Mouse (Mus musculus) adrenal gland, postnatal 36 days (tissue): ENCODE results near the gene Gnaz. TPM values are rescaled to one million over a fixed set of nuclear protein-coding genes. Genes with fewer than 3 reads are reported as not detected.
"Not testable (repeated sequence)": the region's sequence is repeated elsewhere in the genome, so short reads cannot be mapped to it uniquely, and the experiment has no call there.

Experiments used
- DNase-seq, 2 experiments: peaks; one replicate each; pipeline ENCODE4 v3.0.0; 2021; ENCODE audit warnings: mixed read lengths in 1 of 2
- total RNA-seq, 2 experiments: library from RNA; stranded (reverse); gene quantifications; 2 replicates each; pipeline ENCODE4 v1.2.3; 2021

The Gnaz gene
- total RNA-seq, 2 experiments from 2014 or later, result 3.2 to 3.7 TPM

- no peak for DNase-seq
Measured at GRCm38 (mm10) chr10:75029677-75030076, 62.7 kb downstream of the Gnaz start.

GRCm38 (mm10) chr10:75030234-75030633 is 63.3 kb downstream of the Gnaz start:
- peak; percentile 37 to 46 for DNase-seq

- peak; percentile 36 to 57 for DNase-seq
Measured at GRCm38 (mm10) chr10:75031345-75032114, 64.6 kb downstream of the Gnaz start.

GRCm38 (mm10) chr10:75032395-75032794 is 65.4 kb downstream of the Gnaz start, which contains the start of gene Rsph14:
Gene Rsph14 (minus strand): TSS chr10:75032586.
- peak; percentile 97 for DNase-seq

- DNase-seq, result peak; percentile 98 to 99
Measured at GRCm38 (mm10) chr10:75036883-75037379, 70.0 kb downstream of the Gnaz start, which contains the start of gene Rab36. Gene Rab36 (plus strand): TSS chr10:75037058.

GRCm38 (mm10) chr10:75042060-75042459 is 75.1 kb downstream of the Gnaz start:
- DNase-seq, result not testable (repeated sequence)

- no peak for DNase-seq
Measured at GRCm38 (mm10) chr10:75044459-75044858, 77.5 kb downstream of the Gnaz start.

- no peak for DNase-seq
Measured at GRCm38 (mm10) chr10:75045831-75046230, 78.9 kb downstream of the Gnaz start.

- DNase-seq, result no peak
Measured at GRCm38 (mm10) chr10:75048711-75049110, 81.7 kb downstream of the Gnaz start.

- no peak for DNase-seq
Measured at GRCm38 (mm10) chr10:75051364-75052074, 84.5 kb downstream of the Gnaz start.

GRCm38 (mm10) chr10:75052902-75053301 is 85.9 kb downstream of the Gnaz start:
- no peak for DNase-seq

GRCm38 (mm10) chr10:75053655-75054054 is 86.7 kb downstream of the Gnaz start:
- no peak for DNase-seq

GRCm38 (mm10) chr10:75054125-75054524 is 87.1 kb downstream of the Gnaz start:
- DNase-seq, result peak; percentile 75 to 83

GRCm38 (mm10) chr10:75055672-75056071 is 88.7 kb downstream of the Gnaz start:
- no peak for DNase-seq

GRCm38 (mm10) chr10:75056255-75056654 is 89.3 kb downstream of the Gnaz start:
- DNase-seq, result no peak

- no peak for DNase-seq
Measured at GRCm38 (mm10) chr10:75058336-75058735, 91.4 kb downstream of the Gnaz start.

- DNase-seq, result peak in 1 of 2 experiments; percentile 27
Measured at GRCm38 (mm10) chr10:75058761-75059395, 91.9 kb downstream of the Gnaz start.

- peak; percentile 74 to 84 for DNase-seq
Measured at GRCm38 (mm10) chr10:75059396-75059795, 92.4 kb downstream of the Gnaz start.

- DNase-seq, result peak; percentile 91 to 94
Measured at GRCm38 (mm10) chr10:75060217-75060842, 93.4 kb downstream of the Gnaz start, which contains the start of gene Bcr. Gene Bcr (plus strand): TSS chr10:75060592.

GRCm38 (mm10) chr10:75060843-75061235 is 93.9 kb downstream of the Gnaz start:
- peak; percentile 10 to 50 for DNase-seq

GRCm38 (mm10) chr10:75061341-75062188 is 94.6 kb downstream of the Gnaz start:
- peak; percentile 48 to 61 for DNase-seq
